In the genomic region with DNA sequence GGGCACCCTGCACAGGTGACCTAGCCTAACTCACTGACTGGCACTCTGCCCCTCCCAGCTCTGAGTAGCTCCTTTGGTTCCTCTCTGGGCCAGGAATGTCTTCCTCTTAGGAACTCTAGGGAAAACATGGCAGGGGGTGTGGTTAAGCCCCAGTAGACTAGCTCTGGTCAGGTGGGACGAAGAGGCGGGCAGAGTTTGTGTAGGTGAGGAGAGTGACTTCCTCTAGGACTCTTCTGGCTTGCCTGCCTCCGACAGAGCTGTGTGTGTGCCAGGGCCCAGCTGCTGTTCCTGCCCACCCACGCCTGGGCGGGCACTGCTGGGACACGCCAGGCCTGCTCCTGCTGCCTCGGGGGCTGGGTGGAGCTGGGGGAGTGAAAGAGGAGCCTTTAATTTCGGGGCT, we compare ENCODE assay signal across 8 mouse cellular contexts. TPM values are rescaled to one million over a fixed set of nuclear protein-coding genes. Genes with fewer than 3 reads are reported as not detected.
A peak's percentile ranks its signal among the peaks of the same experiment; 100 is the strongest.
DNase-seq lines count a peak whose midpoint lies in the region; ATAC-seq and TF ChIP-seq lines count a peak whose summit lies in the region.

No protein-coding gene starts in this region.

- peak; percentile 31 for DNase-seq in adrenal gland, postnatal 25 days
- DNase-seq in brain, adult 2 months (ENCODE audit: low read depth, low spot score): peak; percentile 68
- DNase-seq in left cerebral cortex, postnatal 4 days: peak; percentile 30
- DNase-seq in embryo, embryonic 10.5 days (ENCODE audit: low spot score): no peak
- DNase-seq in thymus, postnatal 14 days: no peak
- DNase-seq in spleen, postnatal 4 days (ENCODE audit: low spot score in 2 of 2): no peak

- H3K4me3 ChIP-seq in hindbrain, embryonic 16.5 days (ENCODE audit: low read length): no peak overlapping the region; the same call in 1 of the 2 replicates
- H3K4me3 ChIP-seq in myocyte: no peak overlapping the region

- whole genome bisulfite sequencing in hindbrain, embryonic 16.5 days: 46% methylated on average over 8 of the region's 8 CpGs

- no peak for ATAC-seq in hindbrain, embryonic 16.5 days

- no peak overlapping the region for H3ac ChIP-seq in myocyte (ENCODE audit: control insufficient read depth, insufficient read length)

- peaks cover 59% of the 10 kb centered on the region for H3K79me2 ChIP-seq in myocyte (ENCODE audit: control insufficient read depth, insufficient read depth)

- no peak overlapping the region for H3K27ac ChIP-seq in hindbrain, embryonic 16.5 days (ENCODE audit: low read depth, low read length)

- peak; percentile 19 for TF ChIP-seq POLR2A in myocyte (IDR thresholded peaks at IDR 0.05; ENCODE audit: insufficient read length, low read depth)

- peaks cover 23% of the 10 kb centered on the region for H3K4me1 ChIP-seq in hindbrain, embryonic 16.5 days (ENCODE audit: control insufficient read depth, insufficient read depth, low read depth, low read length)

- no peak overlapping the region for H3K9ac ChIP-seq in hindbrain, embryonic 16.5 days (ENCODE audit: low read depth, low read length)

- H3K4me2 ChIP-seq in hindbrain, embryonic 16.5 days (ENCODE audit: low read length): peak overlapping the region; percentile 56
- H3K4me2 ChIP-seq in myocyte (ENCODE audit: low read depth): peak overlapping the region; percentile 82

- intact Hi-C loops in left cerebral cortex, postnatal 4 days (cut with DNase I): no loop called here

- no peaks in the 10 kb centered on the region for H3K36me3 ChIP-seq in hindbrain, embryonic 16.5 days (ENCODE audit: control insufficient read depth, insufficient read depth, low read length)
- H3K36me3 ChIP-seq in myocyte (ENCODE audit: control insufficient read depth, insufficient read depth): no peaks in the 10 kb centered on the region

- no peaks in the 10 kb centered on the region for H3K9me3 ChIP-seq in hindbrain, embryonic 16.5 days (ENCODE audit: control insufficient read depth, low read length)

- H3K27me3 ChIP-seq in hindbrain, embryonic 16.5 days (replicated peaks; ENCODE audit: control insufficient read depth, insufficient read depth, low read length): no peaks in the 10 kb centered on the region
- no peaks in the 10 kb centered on the region for H3K27me3 ChIP-seq in myocyte (ENCODE audit: control insufficient read depth, insufficient read depth, insufficient read length)

TF ChIP-seq in myocyte, 11 proteins besides CTCF, POLR2A, EP300 and RAD21:
- TF ChIP-seq MYOG (IDR thresholded peaks at IDR 0.05; ENCODE audit: control insufficient read depth in 1 of 3, insufficient read depth in 1 of 3, insufficient read length in 2 of 3, low read depth in 2 of 3) (peak in 2 of 3 experiments; percentile 73 to 86), MYOD1 (IDR thresholded peaks at IDR 0.05; ENCODE audit: control insufficient read depth in 1 of 3, insufficient read length in 2 of 3, low read depth in 2 of 3) (peak in 2 of 3 experiments; percentile 71 to 92), POLR2AphosphoS2 (IDR thresholded peaks at IDR 0.05; ENCODE audit: insufficient read length, low read depth) (no peak), USF1 (IDR thresholded peaks at IDR 0.05; ENCODE audit: low read depth) (no peak)
TF ChIP-seq in myocyte: peak in this region for 2.

RNA-seq across cellular contexts. Expression of a gene that starts 5.1 kb away (rescaled TPM):
- 47.3 and 60.8 TPM in 2 replicates for total RNA-seq in adrenal gland, postnatal 25 days (2021)
- polyA plus RNA-seq in hindbrain, embryonic 16.5 days (2015; fragmentation: Nextera tagmentation; extraction: Ambion mirVana): 16.0 and 19.5 TPM in 2 replicates
- 10 to 100 TPM; 30.1 to 31.5 TPM for total RNA-seq in left cerebral cortex, postnatal 4 days (2021)
- polyA plus RNA-seq in myocyte (2012; fragmentation: generic; extraction: Trizol): 17.6 TPM

Comparison
In these comparisons a context has a peak if more than half of its experiments do, and no peak if none do; other contexts are left out.
1. DNase-seq: peak in adrenal gland, postnatal 25 days (single experiment), brain, adult 2 months (single experiment) and left cerebral cortex, postnatal 4 days (single experiment); none in embryo, embryonic 10.5 days (single experiment), thymus, postnatal 14 days (single experiment) and spleen, postnatal 4 days (0 of 2).